Mouse (Mus musculus) heart, postnatal 0 days (tissue): ENCODE results near the gene Ccdc82.

Source experiments
- CTCF ChIP-seq: IDR thresholded peaks from 2 replicates; pipeline ENCODE4 v1.5.1; 2016; ENCODE audit warnings: antibody characterized with exemption, control low read depth, low read depth
- EP300 ChIP-seq: IDR thresholded peaks from 2 replicates; pipeline ENCODE4 v1.6.1; 2016; ENCODE audit warnings: antibody characterized with exemption, low read depth

- TF ChIP-seq CTCF: no peak
- no peak for TF ChIP-seq EP300
Measured at GRCm38 (mm10) chr9:13299190-13299589, 52.4 kb downstream of the Ccdc82 start.
